Mouse (Mus musculus) CH12.LX (cell line): Measurements from ENCODE around the gene Ppt2. TPM values are rescaled to one million over a fixed set of nuclear protein-coding genes. Genes with fewer than 3 reads are reported as not detected.

Experiments
- DNase-seq: peaks from one replicate; pipeline ENCODE4 v3.0.0-alpha.2; 2013; ENCODE audit errors: extremely low read depth
- H3K27ac ChIP-seq: 2 replicates; pipeline ENCODE4 v1.5.1; 2012; ENCODE audit warnings: low read depth, mild to moderate bottlenecking, control low read depth, moderate library complexity; ENCODE audit not compliant: insufficient read depth
- H3K27me3 ChIP-seq: replicated peaks from 2 replicates; pipeline ENCODE3; 2012; ENCODE audit warnings: inconsistent platforms
- H3K36me3 ChIP-seq, 2 experiments: replicated peaks in 1 of 2; 2 replicates each; pipeline versions ENCODE3 to v1.6.1; 2012; ENCODE audit warnings: inconsistent platforms in 1 of 2, low read length in 1 of 2, mild to moderate bottlenecking in 1 of 2, mixed read lengths in 1 of 2, moderate library complexity in 1 of 2; ENCODE audit not compliant: control insufficient read depth in 1 of 2, insufficient read depth in 1 of 2
- H3K4me1 ChIP-seq, 2 experiments: 2 replicates each; pipeline ENCODE4 v1.6.1; 2012; ENCODE audit warnings: inconsistent platforms in 1 of 2, moderate library complexity in 1 of 2; ENCODE audit not compliant: insufficient read depth in 2 of 2, control insufficient read depth in 1 of 2
- H3K4me2 ChIP-seq: 2 replicates; pipeline ENCODE4 v1.6.1; 2012; ENCODE audit warnings: low read depth, mild to moderate bottlenecking, control low read depth; ENCODE audit not compliant: poor library complexity, insufficient read depth, severe bottlenecking
- H3K4me3 ChIP-seq, 3 experiments: fragments of 150-350 bp in 1 of 3; sonication (generic) in 1 of 3; replicated peaks in 1 of 3; 2 replicates each; pipeline versions ENCODE3 to v1.5.1; 2011 to 2012; ENCODE audit warnings: low read depth in 2 of 3, low read length in 2 of 3, mild to moderate bottlenecking in 2 of 3, moderate library complexity in 2 of 3, control low read depth in 1 of 3, improper control_type of control experiment in 1 of 3, inconsistent platforms in 1 of 3, mixed read lengths in 1 of 3; ENCODE audit not compliant: poor library complexity in 1 of 3
- H3K79me2 ChIP-seq: replicated peaks from 2 replicates; pipeline ENCODE4 v1.6.1; 2012; ENCODE audit warnings: mild to moderate bottlenecking, moderate library complexity; ENCODE audit not compliant: control insufficient read depth, poor library complexity, insufficient read depth, severe bottlenecking; ENCODE audit errors: extremely low read depth
- H3K9ac ChIP-seq: 2 replicates; pipeline ENCODE4 v1.6.1; 2012; ENCODE audit warnings: low read depth, mild to moderate bottlenecking, control low read depth, moderate library complexity; ENCODE audit not compliant: insufficient read depth
- H3K9me3 ChIP-seq: replicated peaks from 2 replicates; pipeline ENCODE3; 2012; ENCODE audit warnings: low read length, inconsistent platforms, mixed read lengths
- CTCF ChIP-seq, 2 experiments: IDR thresholded peaks in 1 of 2; conservative IDR thresholded peaks in 1 of 2; 2 replicates each; pipeline ENCODE4 v1.5.1; 2011 to 2012; ENCODE audit warnings: low read depth in 2 of 2, low read length in 2 of 2, improper control_type of control experiment in 1 of 2, inconsistent platforms in 1 of 2, mild to moderate bottlenecking in 1 of 2, moderate library complexity in 1 of 2
- E2F4 ChIP-seq: IDR thresholded peaks from 2 replicates; pipeline ENCODE4 v1.6.1; 2011; ENCODE audit warnings: low read depth, low read length, improper control_type of control experiment; ENCODE audit not compliant: insufficient replicate concordance
- ELF1 ChIP-seq: IDR thresholded peaks from 2 replicates; pipeline ENCODE4 v1.6.1; 2014; ENCODE audit warnings: low read depth, mild to moderate bottlenecking, inconsistent platforms, low read length, improper control_type of control experiment
- ETS1 ChIP-seq: conservative IDR thresholded peaks from 2 replicates; pipeline ENCODE4 v1.6.1; 2012; ENCODE audit warnings: low read depth, mild to moderate bottlenecking, inconsistent platforms, low read length, improper control_type of control experiment, moderate library complexity
- HCFC1 ChIP-seq: IDR thresholded peaks from 2 replicates; pipeline ENCODE4 v1.6.1; 2012; ENCODE audit warnings: low read depth, mild to moderate bottlenecking, inconsistent platforms, low read length, improper control_type of control experiment
- JUN ChIP-seq: IDR thresholded peaks from 2 replicates; pipeline ENCODE4 v1.6.1; 2011; ENCODE audit warnings: low read depth, mild to moderate bottlenecking, low read length, improper control_type of control experiment, moderate library complexity; ENCODE audit not compliant: insufficient read depth
- KAT2A ChIP-seq: IDR thresholded peaks from 2 replicates; pipeline ENCODE4 v1.6.1; 2012; ENCODE audit warnings: low read length, improper control_type of control experiment, inconsistent platforms; ENCODE audit not compliant: insufficient replicate concordance
- MAZ ChIP-seq: IDR thresholded peaks from 2 replicates; pipeline ENCODE4 v1.6.1; 2012; ENCODE audit warnings: low read depth, mild to moderate bottlenecking, inconsistent platforms, low read length, improper control_type of control experiment, moderate library complexity
- MXI1 ChIP-seq: IDR thresholded peaks from 2 replicates; pipeline ENCODE4 v1.6.1; 2011; ENCODE audit warnings: mild to moderate bottlenecking, low read depth, low read length, improper control_type of control experiment
- PAX5 ChIP-seq: IDR thresholded peaks from 2 replicates; pipeline ENCODE4 v1.6.1; 2012; ENCODE audit warnings: low read length, inconsistent platforms, mixed read lengths
- POLR2AphosphoS2 ChIP-seq: IDR thresholded peaks from 2 replicates; pipeline ENCODE4 v1.6.1; 2011; ENCODE audit warnings: low read depth, low read length, improper control_type of control experiment
- RAD21 ChIP-seq: IDR thresholded peaks from 2 replicates; pipeline ENCODE4 v1.6.1; 2011; ENCODE audit warnings: low read depth, mild to moderate bottlenecking, low read length, improper control_type of control experiment, moderate library complexity
- RCOR1 ChIP-seq: conservative IDR thresholded peaks from 2 replicates; pipeline ENCODE4 v1.6.1; 2012; ENCODE audit warnings: low read depth, mild to moderate bottlenecking, inconsistent platforms, low read length, improper control_type of control experiment
- TBP ChIP-seq: conservative IDR thresholded peaks from 2 replicates; pipeline ENCODE4 v1.6.1; 2011; ENCODE audit warnings: low read depth, low read length, improper control_type of control experiment
- USF2 ChIP-seq: conservative IDR thresholded peaks from 2 replicates; pipeline ENCODE4 v1.6.1; 2011; ENCODE audit warnings: low read depth, low read length, improper control_type of control experiment
- ZMIZ1 ChIP-seq: IDR thresholded peaks from 2 replicates; pipeline ENCODE4 v1.6.1; 2012; ENCODE audit warnings: low read depth, mild to moderate bottlenecking, inconsistent platforms, low read length, improper control_type of control experiment
- ZNF384 ChIP-seq: IDR thresholded peaks from 2 replicates; pipeline ENCODE4 v1.6.1; 2012; ENCODE audit warnings: low read depth, low read length, improper control_type of control experiment, inconsistent platforms
- dilution Hi-C: fragments of 300-500 bp; cut with MboI; formaldehyde crosslinking; loops from 2 replicates; pipeline ENCODE4 v1.14.3; 2020; ENCODE audit warnings: low sequenced_read_pairs; ENCODE audit not compliant: extremely low pct_unique_long_range_greater_than_20kb, extremely low pct_ligation_motif_present
- in situ Hi-C: fragments of 300-500 bp; cut with MboI; formaldehyde crosslinking; loops from 3 replicates; pipeline ENCODE4 v1.14.3; 2019; ENCODE audit warnings: low sequenced_read_pairs, low pct_ligation_motif_present, low pct_unique_long_range_greater_than_20kb, mixed read lengths
- polyA plus RNA-seq: library from polyadenylated mRNA; unstranded; fragments of >175 nt; gene quantifications from 2 replicates; pipeline ENCODE4 v1.2.1, GENCODE M21; 2012; ENCODE audit warnings: low read depth; ENCODE audit not compliant: insufficient read length
- total RNA-seq, 2 experiments: library from RNA; depleted of rRNA; stranded (reverse); fragments of 300-350 nt in 1 of 2; fragments of >200 nt in 1 of 2; gene quantifications; 2 replicates each; pipeline ENCODE4 v1.2.3; 2012 to 2014

The Ppt2 gene
- total and polyA plus RNA-seq, 3 experiments = 0.84 to 1.9 TPM; not detected in 1

- Histone ChIP-seq H3K36me3 (no peaks in the 10 kb centered on the region), H3K27ac (no peak overlapping the region), H3K4me1 (peaks cover 2 to 3% of the 10 kb centered on the region in 2 experiments; a peak in 2 of 4 replicates), H3K9ac (no peak overlapping the region), H3K4me3 (no peak overlapping the region), H3K79me2 (no peaks in the 10 kb centered on the region), H3K9me3 (peaks cover 2% of the 10 kb centered on the region), H3K4me2 (no peak overlapping the region), H3K27me3 (peaks cover 72% of the 10 kb centered on the region)
- TF ChIP-seq E2F4 = no peak
- TF ChIP-seq RCOR1 = no peak
- TF ChIP-seq HCFC1 = no peak
- no peak for TF ChIP-seq USF2
- TF ChIP-seq POLR2AphosphoS2 = no peak
- TF ChIP-seq ZMIZ1 = no peak
- no peak for TF ChIP-seq MAZ
- TF ChIP-seq ZNF384 = no peak
- TF ChIP-seq TBP = no peak
- no peak for TF ChIP-seq MXI1
- no peak for TF ChIP-seq PAX5
- no peak for TF ChIP-seq KAT2A
- TF ChIP-seq CTCF (conservative IDR thresholded peaks at IDR 0.05 in 1 of 2, IDR thresholded peaks at IDR 0.05 in 1 of 2; ENCODE audit: low read depth in 2 of 2, low read length in 2 of 2) = no peak
- TF ChIP-seq ETS1 = no peak
- no peak for DNase-seq
- dilution Hi-C loops = no loop called here
- in situ Hi-C loops = no loop called here
Observed at GRCm38 (mm10) chr17:34630761-34631301, 2.5 kb upstream of the Ppt2 start.

GRCm38 (mm10) chr17:34629796-34630603 lies 1.7 kb upstream of the Ppt2 start:
- Histone ChIP-seq H3K9me3 (peaks cover 2% of the 10 kb centered on the region), H3K9ac (no peak overlapping the region), H3K79me2 (no peaks in the 10 kb centered on the region), H3K4me1 (peaks cover 2 to 3% of the 10 kb centered on the region in 2 experiments; a peak in 2 of 4 replicates), H3K27me3 (peaks cover 67% of the 10 kb centered on the region), H3K4me3 (no peak overlapping the region), H3K4me2 (no peak overlapping the region), H3K36me3 (no peaks in the 10 kb centered on the region), H3K27ac (no peak overlapping the region)
- in situ Hi-C loops = no loop called here
- TF ChIP-seq ELF1 = no peak
- TF ChIP-seq RAD21 = no peak
- TF ChIP-seq JUN = no peak
- TF ChIP-seq CTCF (conservative IDR thresholded peaks at IDR 0.05 in 1 of 2, IDR thresholded peaks at IDR 0.05 in 1 of 2; ENCODE audit: low read depth in 2 of 2, low read length in 2 of 2) = no peak
- dilution Hi-C loops = no loop called here
- DNase-seq = no peak
